ENCODE assay signal across 7 mouse cellular contexts in genomic region chr4:62470598-62471051, GRCm38 (mm10). TPM values are rescaled to one million over a fixed set of nuclear protein-coding genes. Genes with fewer than 3 reads are reported as not detected.
DNase-seq lines count a peak whose midpoint lies in the region; ATAC-seq and TF ChIP-seq lines count a peak whose summit lies in the region.

Gene Wdr31, minus strand, starts transcription at chr4:62470896.

- H3K4me3 ChIP-seq in embryonic facial prominence, embryonic 10.5 days: peak within 1 kb of the TSS; percentile 77
- H3K4me3 ChIP-seq in intestine, postnatal 0 days (ENCODE audit: low read depth, low read length): peak within 1 kb of the TSS; percentile 60
- peak within 1 kb of the TSS; percentile 55 for H3K4me3 ChIP-seq in midbrain, embryonic 11.5 days (ENCODE audit: low read depth, low read length)

- TF ChIP-seq CTCF in intestine, postnatal 0 days (IDR thresholded peaks at IDR 0.05; ENCODE audit: low read depth): no peak

- no peaks in the 10 kb centered on the region; the same call in 1 of the 2 replicates for H3K36me3 ChIP-seq in embryonic facial prominence, embryonic 10.5 days (replicated peaks)
- no peaks in the 10 kb centered on the region for H3K36me3 ChIP-seq in intestine, postnatal 0 days (ENCODE audit: control insufficient read depth, insufficient read depth)
- H3K36me3 ChIP-seq in midbrain, embryonic 11.5 days (ENCODE audit: control insufficient read depth, insufficient read depth, low read length): no peaks in the 10 kb centered on the region

- WGBS in embryonic facial prominence, embryonic 10.5 days: under 1% methylated on average over 30 of the region's 30 CpGs
- WGBS in intestine, postnatal 0 days: 1% methylated on average over 30 of the region's 30 CpGs
- WGBS in midbrain, embryonic 11.5 days: 2% methylated on average over 30 of the region's 30 CpGs

- DNase-seq in adrenal gland, postnatal 25 days: peak; percentile 81
- DNase-seq in embryonic facial prominence, embryonic 10.5 days (ENCODE audit: low spot score): peak; percentile 89
- DNase-seq in left cerebral cortex, postnatal 4 days: peak; percentile 76
- DNase-seq in midbrain, embryonic 11.5 days (ENCODE audit: low spot score, missing footprints): peak; percentile 99
- peak; percentile 40 for DNase-seq in skeletal muscle tissue, adult 2 months (ENCODE audit: low read depth, low spot score)

- no peaks in the 10 kb centered on the region; the same call in 1 of the 2 replicates for H3K27me3 ChIP-seq in embryonic facial prominence, embryonic 10.5 days (replicated peaks; ENCODE audit: low read depth, poor library complexity, severe bottlenecking)
- no peaks in the 10 kb centered on the region for H3K27me3 ChIP-seq in intestine, postnatal 0 days (replicated peaks; ENCODE audit: control insufficient read depth, insufficient read depth, low read length)
- no peaks in the 10 kb centered on the region for H3K27me3 ChIP-seq in midbrain, embryonic 11.5 days (ENCODE audit: control insufficient read depth, insufficient read depth, low read length)

- peak; percentile 100 for ATAC-seq in granulocyte monocyte progenitor cell, adult 5-6 weeks (replicated peaks; ENCODE audit: poor library complexity, severe bottlenecking)
- peak; percentile 84 for ATAC-seq in intestine, postnatal 0 days
- ATAC-seq in midbrain, embryonic 11.5 days (ENCODE audit: low FRiP score): peak; percentile 93

- intact Hi-C loops in left cerebral cortex, postnatal 4 days (cut with DNase I): no loop called here

- H3K9me3 ChIP-seq in embryonic facial prominence, embryonic 10.5 days: no peaks in the 10 kb centered on the region
- H3K9me3 ChIP-seq in intestine, postnatal 0 days (ENCODE audit: control insufficient read depth): no peaks in the 10 kb centered on the region
- H3K9me3 ChIP-seq in midbrain, embryonic 11.5 days (ENCODE audit: control insufficient read depth, low read length): no peaks in the 10 kb centered on the region

- peak within 1 kb of the TSS; percentile 83 for H3K27ac ChIP-seq in embryonic facial prominence, embryonic 10.5 days (replicated peaks)
- no peak within 1 kb of the TSS for H3K27ac ChIP-seq in intestine, postnatal 0 days (ENCODE audit: low read depth, low read length)
- no peak within 1 kb of the TSS for H3K27ac ChIP-seq in midbrain, embryonic 11.5 days (ENCODE audit: low read depth, low read length)

- peak within 1 kb of the TSS; percentile 45; the same call in 1 of the 2 replicates for H3K9ac ChIP-seq in intestine, postnatal 0 days (ENCODE audit: low read depth, low read length)
- peak within 1 kb of the TSS; percentile 74 for H3K9ac ChIP-seq in midbrain, embryonic 11.5 days (ENCODE audit: low read length)

- H3K4me1 ChIP-seq in embryonic facial prominence, embryonic 10.5 days: peaks cover 9% of the 10 kb centered on the region
- H3K4me1 ChIP-seq in intestine, postnatal 0 days (replicated peaks; ENCODE audit: control insufficient read depth, insufficient read depth, low read length): 0 out of 2 replicates have a peak, but pooled peaks cover 2% of the 10 kb centered on the region
- peaks cover 7% of the 10 kb centered on the region; the same call in 1 of the 2 replicates for H3K4me1 ChIP-seq in midbrain, embryonic 11.5 days (ENCODE audit: control insufficient read depth, insufficient read depth, low read length)

- H3K4me2 ChIP-seq in intestine, postnatal 0 days (replicated peaks; ENCODE audit: low read depth): peak within 1 kb of the TSS; percentile 95
- peak within 1 kb of the TSS; percentile 87 for H3K4me2 ChIP-seq in midbrain, embryonic 11.5 days

RNA-seq across cellular contexts. Expression of gene Wdr31, which starts in this region (rescaled TPM):
- total RNA-seq in adrenal gland, postnatal 25 days (2021): 2.4 and 3.0 TPM in 2 replicates
- polyA plus RNA-seq in embryonic facial prominence, embryonic 10.5 days (2016; fragmentation: Nextera tagmentation; extraction: Ambion mirVana): 9.9 and 11.0 TPM in 2 replicates
- total RNA-seq in granulocyte monocyte progenitor cell, adult 5-6 weeks (2014; fragmentation: Nextera tagmentation): 1.2 and 2.4 TPM in 2 replicates
- 1.5 and 2.0 TPM in 2 replicates for total RNA-seq in granulocyte monocyte progenitor cell, adult 5-6 weeks (2017)
- 1.6 and 1.8 TPM in 2 replicates for polyA plus RNA-seq in intestine, postnatal 0 days (2015; fragmentation: Nextera tagmentation; extraction: Ambion mirVana)
- 10 to 100 TPM; 12.5 to 15.1 TPM for total RNA-seq in left cerebral cortex, postnatal 4 days (2021)
- polyA plus RNA-seq in midbrain, embryonic 11.5 days (2014; fragmentation: Nextera tagmentation; extraction: Ambion mirVana): 6.3 and 7.9 TPM in 2 replicates

Comparison
In these comparisons a context has a peak if more than half of its experiments do, and no peak if none do; other contexts are left out.
1. DNase-seq: peak in every context shown above with its lines; median percentile 99 in midbrain, embryonic 11.5 days; 89 in embryonic facial prominence, embryonic 10.5 days; 81 in adrenal gland, postnatal 25 days; 76 in left cerebral cortex, postnatal 4 days; 40 in skeletal muscle tissue, adult 2 months.